Mouse (Mus musculus) cerebellum, adult 2 months (tissue): ENCODE measurements around the gene Hnf4a.

Experiments used
- CTCF ChIP-seq: fragments of 200-500 bp; IDR thresholded peaks from 2 replicates; pipeline ENCODE4 v1.5.1; 2011; ENCODE audit warnings: low read depth, mild to moderate bottlenecking, control low read depth, low read length, moderate library complexity, borderline replicate concordance; ENCODE audit not compliant: insufficient read depth
- POLR2A ChIP-seq: fragments of 200-500 bp; IDR thresholded peaks from 2 replicates; pipeline ENCODE4 v1.6.1; 2011; ENCODE audit warnings: low read length, control low read depth, borderline replicate concordance; ENCODE audit not compliant: insufficient read depth

GRCm38 (mm10) chr2:163595119-163595518 is 88.5 kb downstream of the Hnf4a start:
- TF ChIP-seq CTCF (no peak), POLR2A (no peak)
